Mouse (Mus musculus) left cerebral cortex, adult 9 months (tissue): Measurements from ENCODE around the gene Anp32e.
"Not testable (repeated sequence)": the region's sequence is repeated elsewhere in the genome, so short reads cannot be mapped to it uniquely, and the experiment has no call there.

ENCODE experiments used
- DNase-seq, 2 experiments: peaks; one replicate each; pipeline ENCODE4 v3.0.0; 2022; ENCODE audit warnings: low spot score in 2 of 2

Anp32e gene

GRCm38 (mm10) chr3:95942749-95943148 is 13.7 kb downstream of the Anp32e start:
- no peak for DNase-seq

- no peak for DNase-seq
Observed at GRCm38 (mm10) chr3:95943226-95943625, 14.2 kb downstream of the Anp32e start.

- no peak for DNase-seq
Observed at GRCm38 (mm10) chr3:95944742-95945141, 15.7 kb downstream of the Anp32e start.

- no peak for DNase-seq
Observed at GRCm38 (mm10) chr3:95945731-95946240, 16.7 kb downstream of the Anp32e start.

- no peak for DNase-seq
Observed at GRCm38 (mm10) chr3:95948325-95948724, 19.3 kb downstream of the Anp32e start.

- peak; percentile 84 to 92 for DNase-seq
Observed at GRCm38 (mm10) chr3:95950763-95951551, 21.9 kb downstream of the Anp32e start.

GRCm38 (mm10) chr3:95951566-95951965 is 22.5 kb downstream of the Anp32e start:
- not testable (repeated sequence) for DNase-seq

- DNase-seq: no peak
Observed at GRCm38 (mm10) chr3:95953023-95953422, 24.0 kb downstream of the Anp32e start.

GRCm38 (mm10) chr3:95953522-95953921 is 24.5 kb downstream of the Anp32e start:
- DNase-seq: no peak

- DNase-seq: not testable (repeated sequence)
Observed at GRCm38 (mm10) chr3:95954648-95955173, 25.7 kb downstream of the Anp32e start.

- DNase-seq: no peak
Observed at GRCm38 (mm10) chr3:95955318-95955717, 26.3 kb downstream of the Anp32e start.

GRCm38 (mm10) chr3:95957359-95958148 is 28.5 kb downstream of the Anp32e start:
- no peak for DNase-seq

GRCm38 (mm10) chr3:95959082-95959481 is 30.0 kb downstream of the Anp32e start:
- DNase-seq: no peak

GRCm38 (mm10) chr3:95959807-95960206 is 30.8 kb downstream of the Anp32e start:
- DNase-seq: no peak

GRCm38 (mm10) chr3:95962182-95962581 is 33.1 kb downstream of the Anp32e start:
- DNase-seq: not testable (repeated sequence)

GRCm38 (mm10) chr3:95963230-95963629 is 34.2 kb downstream of the Anp32e start:
- no peak for DNase-seq

- no peak for DNase-seq
Observed at GRCm38 (mm10) chr3:95963681-95964080, 34.6 kb downstream of the Anp32e start.

GRCm38 (mm10) chr3:95965518-95966451 is 36.7 kb downstream of the Anp32e start:
- DNase-seq: peak in 1 of 2 experiments; percentile 71

GRCm38 (mm10) chr3:95969277-95969676 is 40.2 kb downstream of the Anp32e start:
- DNase-seq: no peak

GRCm38 (mm10) chr3:95970661-95971060 is 41.6 kb downstream of the Anp32e start:
- not testable (repeated sequence) for DNase-seq

GRCm38 (mm10) chr3:95972251-95972872 is 43.3 kb downstream of the Anp32e start:
- DNase-seq: no peak
